Mouse (Mus musculus): ENCODE results near the gene Cnksr2. TPM values are rescaled to one million over a fixed set of nuclear protein-coding genes. Genes with fewer than 3 reads are reported as not detected.

The Cnksr2 gene
- polyA plus RNA-seq, 1 experiment from 2014 or later: 1.4 TPM

DNA sequence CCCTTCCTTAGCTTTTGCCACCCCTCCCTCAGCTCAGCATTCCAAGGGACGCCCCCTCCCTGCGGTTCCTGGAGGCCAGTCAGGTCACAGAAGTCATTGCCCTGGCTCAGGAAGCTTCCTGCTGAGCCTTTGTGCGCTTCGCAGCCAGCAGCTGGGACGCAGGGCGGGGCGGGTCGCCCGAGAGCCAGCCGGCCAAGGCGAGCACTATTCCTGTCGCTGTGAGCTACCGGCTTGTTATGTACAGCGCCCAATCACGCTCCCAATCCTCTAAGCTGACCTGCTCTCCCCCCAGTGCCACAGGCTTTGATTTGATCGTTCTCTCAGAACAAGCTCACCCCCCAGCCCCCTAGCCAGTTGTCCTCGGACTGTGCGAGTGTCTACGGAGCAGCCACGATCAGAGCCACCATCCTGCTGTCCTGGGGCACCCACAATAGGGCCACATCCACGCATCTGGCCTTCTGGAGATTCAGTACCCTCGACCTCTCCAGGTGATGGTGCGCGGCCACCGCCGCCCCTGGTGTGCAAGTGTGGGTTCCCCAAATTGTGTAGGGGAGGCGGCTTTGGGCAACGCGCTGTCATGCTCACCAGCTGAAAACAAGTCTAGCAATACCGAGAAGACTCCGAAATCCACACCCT, 225.4 kb downstream of the Cnksr2 start:
- no peak for ATAC-seq (ENCODE audit: insufficient read depth, low FRiP score, low read depth)
- Histone ChIP-seq H3K9me3 (no peaks in the 10 kb centered on the region), H3K4me3 (replicated peaks) (peak overlapping the region; percentile 22), H3K27ac (no peak overlapping the region), H3K27me3 (replicated peaks) (no peaks in the 10 kb centered on the region), H3K9ac (no peak overlapping the region), H3K36me3 (no peaks in the 10 kb centered on the region), H3K4me1 (no peaks in the 10 kb centered on the region), H3K4me2 (peak overlapping the region; percentile 58)
- WGBS: 26% methylated on average over 31 of the region's 31 CpGs

DNA sequence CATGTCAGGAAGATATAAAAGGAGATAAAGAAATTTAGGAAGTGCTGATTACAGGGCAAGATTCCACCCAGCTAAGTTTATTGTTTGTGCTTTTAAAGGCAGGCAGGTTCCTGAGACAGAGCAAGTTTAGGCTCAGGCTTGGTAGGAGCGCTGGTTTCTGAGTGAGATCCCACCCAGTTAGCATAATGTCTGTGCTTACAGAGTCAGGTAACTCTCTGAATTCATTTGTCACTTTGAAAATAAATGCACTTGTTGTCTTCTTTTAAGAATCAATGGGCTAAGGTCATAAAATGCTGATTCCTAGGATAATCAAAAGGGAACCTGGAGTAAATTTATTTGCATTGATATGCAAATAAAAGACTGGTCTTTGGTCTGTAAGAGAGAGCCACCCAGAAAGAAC, 233.4 kb downstream of the Cnksr2 start:
- Histone ChIP-seq H3K27ac (no peak overlapping the region), H3K9ac (no peak overlapping the region), H3K4me3 (replicated peaks) (no peak overlapping the region), H3K4me1 (no peaks in the 10 kb centered on the region), H3K4me2 (no peak overlapping the region), H3K27me3 (replicated peaks) (no peaks in the 10 kb centered on the region), H3K36me3 (no peaks in the 10 kb centered on the region), H3K9me3 (no peaks in the 10 kb centered on the region)
- WGBS: 70% methylated on average over 1 of the region's 1 CpGs
- ATAC-seq (ENCODE audit: insufficient read depth, low FRiP score, low read depth): no peak

DNA sequence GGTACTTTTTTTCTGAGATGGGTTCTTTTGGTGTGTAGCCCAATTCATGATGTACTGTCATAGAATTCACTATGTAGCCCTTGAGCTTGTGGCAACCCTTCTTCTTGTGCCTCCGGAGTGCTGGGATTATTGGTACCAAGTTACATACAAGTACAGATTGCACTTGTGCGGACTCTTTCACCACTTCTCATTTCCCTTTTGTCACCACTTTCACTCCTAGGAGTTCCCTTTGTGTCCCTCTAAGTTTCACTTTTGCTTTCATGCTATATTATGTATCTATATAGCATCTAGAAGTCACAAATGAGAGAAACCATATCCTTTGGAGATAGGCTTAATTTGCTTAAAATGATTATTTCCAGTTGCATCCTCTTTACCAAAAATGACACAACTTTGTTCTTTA, 241.4 kb downstream of the Cnksr2 start:
- Histone ChIP-seq H3K27me3 (replicated peaks) (no peaks in the 10 kb centered on the region), H3K9ac (no peak overlapping the region), H3K4me3 (replicated peaks) (no peak overlapping the region), H3K36me3 (no peaks in the 10 kb centered on the region), H3K9me3 (no peaks in the 10 kb centered on the region), H3K4me1 (no peaks in the 10 kb centered on the region), H3K27ac (no peak overlapping the region), H3K4me2 (no peak overlapping the region)
- no peak for ATAC-seq (ENCODE audit: insufficient read depth, low FRiP score, low read depth)
- WGBS: 91% methylated on average over 2 of the region's 2 CpGs

Other genes with a start within 250 kb of the Cnksr2 start
- 0.30 and 0.42 TPM in 2 replicates for gene Klhl34, start 224.9 kb downstream of the Cnksr2 start, polyA plus RNA-seq (2015; fragmentation: Nextera tagmentation; extraction: Ambion mirVana)